Mouse (Mus musculus): ENCODE measurements around the gene Mansc1.
A peak's percentile ranks its signal among the peaks of the same experiment; 100 is the strongest.

Gene Mansc1

GRCm38 (mm10) chr6:134601130-134601529 lies 31.2 kb downstream of the Mansc1 start:
- DNase-seq (ENCODE audit: low read depth, low spot score): no peak

- DNase-seq (ENCODE audit: low read depth, low spot score): no peak
Observed at GRCm38 (mm10) chr6:134599239-134599638, 33.0 kb downstream of the Mansc1 start.

- DNase-seq (ENCODE audit: low read depth, low spot score): no peak
Observed at GRCm38 (mm10) chr6:134597651-134598229, 34.5 kb downstream of the Mansc1 start.

- no peak for DNase-seq (ENCODE audit: low read depth, low spot score)
Observed at GRCm38 (mm10) chr6:134594569-134595442, 37.5 kb downstream of the Mansc1 start.

- DNase-seq (ENCODE audit: low read depth, low spot score): no peak
Observed at GRCm38 (mm10) chr6:134591614-134592013, 40.7 kb downstream of the Mansc1 start.

- DNase-seq (ENCODE audit: low read depth, low spot score): no peak
Observed at GRCm38 (mm10) chr6:134586241-134586640, 46.0 kb downstream of the Mansc1 start.

GRCm38 (mm10) chr6:134584616-134585015 lies 47.7 kb downstream of the Mansc1 start:
- no peak for DNase-seq (ENCODE audit: low read depth, low spot score)

- DNase-seq (ENCODE audit: low read depth, low spot score): no peak
Observed at GRCm38 (mm10) chr6:134582110-134582509, 50.2 kb downstream of the Mansc1 start.

GRCm38 (mm10) chr6:134579506-134579905 lies 52.8 kb downstream of the Mansc1 start:
- DNase-seq (ENCODE audit: low read depth, low spot score): no peak

GRCm38 (mm10) chr6:134578039-134578438 lies 54.2 kb downstream of the Mansc1 start:
- DNase-seq (ENCODE audit: low read depth, low spot score): no peak

GRCm38 (mm10) chr6:134575288-134575741 lies 57.0 kb downstream of the Mansc1 start:
- DNase-seq (ENCODE audit: low read depth, low spot score): no peak

GRCm38 (mm10) chr6:134567986-134568556 lies 64.2 kb downstream of the Mansc1 start:
- no peak for DNase-seq (ENCODE audit: low read depth, low spot score)

- peak; percentile 76 for DNase-seq (ENCODE audit: low read depth, low spot score)
Observed at GRCm38 (mm10) chr6:134566818-134567485, 65.3 kb downstream of the Mansc1 start, which contains the start of gene Lrp6. TSS of gene Lrp6 (minus strand) at chr6:134566965.

GRCm38 (mm10) chr6:134566248-134566817 lies 66.0 kb downstream of the Mansc1 start:
- no peak for DNase-seq (ENCODE audit: low read depth, low spot score)

- DNase-seq (ENCODE audit: low read depth, low spot score): no peak
Observed at GRCm38 (mm10) chr6:134565606-134566247, 66.6 kb downstream of the Mansc1 start.

GRCm38 (mm10) chr6:134564539-134564938 lies 67.7 kb downstream of the Mansc1 start:
- DNase-seq (ENCODE audit: low read depth, low spot score): no peak

GRCm38 (mm10) chr6:134559635-134560034 lies 72.7 kb downstream of the Mansc1 start:
- DNase-seq (ENCODE audit: low read depth, low spot score): no peak

Data from WW6 (cell line).